Mouse (Mus musculus) inflammation-experienced regulatory T-cells, adult 6 months (primary cell): Measurements from ENCODE around the gene Serpinb6d. TPM values are rescaled to one million over a fixed set of nuclear protein-coding genes. Genes with fewer than 3 reads are reported as not detected.

Experiments
- ATAC-seq: one replicate; pipeline ENCODE4 v1.8.0; 2017
- polyA plus RNA-seq, 3 experiments: library from polyadenylated mRNA; unstranded; fragments of 100-300 nt; shearing (Covaris generic); gene quantifications; one replicate each; pipeline ENCODE4 v1.2.1; 2017

The Serpinb6d gene
- not detected for polyA plus RNA-seq

DNA sequence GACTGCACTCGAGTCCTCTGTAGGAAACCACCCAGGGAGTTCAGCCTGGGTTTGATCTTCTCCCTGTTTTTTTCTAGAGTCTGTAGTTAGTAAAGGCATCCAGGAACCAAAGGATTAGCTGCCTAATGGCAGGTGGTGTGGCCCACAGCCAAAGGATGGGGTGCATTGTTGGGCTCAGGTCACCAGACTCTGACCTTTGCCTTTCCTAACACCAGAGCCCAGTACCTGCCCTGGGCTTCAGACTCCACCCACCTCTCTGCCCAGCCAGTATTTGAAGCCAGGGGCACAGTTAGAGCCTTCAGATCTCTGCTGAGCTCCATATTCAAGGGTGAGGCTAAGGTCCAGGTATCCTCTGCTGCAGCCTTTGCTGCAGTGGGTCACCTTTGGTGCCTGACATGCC, at the start of gene Serpinb6d:
Gene Serpinb6d, plus strand, starts transcription at position 301 of the 400 bp plus-strand sequence.
- ATAC-seq, result no peak

DNA sequence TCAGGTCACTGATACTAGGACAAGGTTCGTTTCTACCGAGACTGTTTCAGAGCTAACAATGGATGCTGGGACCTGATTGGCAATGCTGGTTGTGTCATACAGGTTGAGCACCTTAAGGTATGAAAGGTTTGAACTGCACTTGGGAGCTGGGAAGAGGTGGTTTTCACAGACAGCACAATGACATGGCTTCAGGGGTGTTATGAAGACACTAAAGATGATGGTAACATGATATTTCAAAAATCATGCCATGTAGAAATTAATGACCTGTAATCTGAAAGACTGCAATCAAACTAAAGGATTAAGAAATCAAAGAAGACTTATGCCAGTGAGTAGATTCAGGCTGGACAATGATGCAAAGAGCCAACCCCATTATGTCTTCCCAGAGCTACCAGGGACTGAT, 38.3 kb upstream of the Serpinb6d start:
- ATAC-seq, result no peak

DNA sequence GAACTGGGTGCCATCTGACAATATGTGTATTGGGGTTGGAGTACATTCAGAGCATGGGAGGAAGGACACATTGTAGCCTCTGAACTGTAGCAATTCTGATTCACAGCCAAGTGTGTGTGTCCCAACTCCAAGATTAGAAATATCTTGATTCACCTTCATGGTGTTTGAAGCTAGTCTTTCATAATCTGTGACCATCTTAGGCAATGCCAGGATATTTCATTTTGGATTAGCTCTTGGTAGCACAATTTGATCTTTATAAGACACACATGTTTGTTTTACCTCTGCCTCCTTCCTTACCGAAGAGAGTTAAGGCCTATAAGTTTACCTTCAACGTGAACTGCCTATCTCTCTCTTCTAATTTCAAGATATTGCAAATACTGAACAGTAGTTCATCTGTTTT, 18.7 kb upstream of the Serpinb6d start:
- ATAC-seq, result no peak

DNA sequence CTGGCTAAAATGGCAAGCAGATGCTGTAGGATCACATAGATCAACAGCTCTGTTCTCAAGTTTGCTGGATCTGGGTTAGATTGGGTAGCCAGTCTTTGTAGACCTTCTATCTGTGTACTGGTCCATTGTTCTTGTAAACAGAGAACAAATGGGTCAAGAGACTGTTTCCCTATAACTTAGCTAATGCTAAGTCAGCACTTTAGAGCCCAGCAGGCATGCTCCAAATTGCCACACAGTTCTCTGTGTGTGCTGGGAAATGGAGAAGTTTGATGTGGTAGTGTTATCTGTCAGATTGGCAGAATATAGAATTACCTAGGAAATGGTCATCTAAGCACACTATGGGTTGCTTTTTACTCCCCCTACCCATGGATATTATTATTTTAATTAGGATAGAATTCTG, 1.3 kb downstream of the Serpinb6d start:
- no peak for ATAC-seq

DNA sequence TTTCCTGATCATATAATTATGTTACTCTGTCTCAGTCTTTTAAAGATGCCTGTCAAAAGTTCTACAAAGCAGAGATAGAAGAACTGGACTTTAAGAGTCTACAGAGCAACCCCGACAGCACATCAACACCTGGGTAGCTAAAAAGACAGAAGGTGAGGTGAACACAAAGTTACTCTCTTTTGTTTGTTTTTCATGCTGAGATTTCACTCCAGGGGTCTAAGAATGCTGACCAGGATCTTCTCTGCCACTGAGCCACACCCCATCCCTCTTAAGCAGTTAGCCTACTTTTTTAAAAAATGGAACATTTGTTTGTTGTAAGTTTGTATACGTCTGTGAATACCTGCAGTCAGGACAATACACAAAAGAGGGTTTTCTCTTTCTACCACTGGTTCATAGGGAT, 59.1 kb downstream of the Serpinb6d start:
- ATAC-seq, result no peak

Other genes starting within 250 kb of the Serpinb6d start
- gene Serpinb9g, start 176.6 kb upstream of the Serpinb6d start, polyA plus RNA-seq, result under 1 TPM in 1 of 3 experiments, not detected in 2; 0.20 TPM
- gene Serpinb6e, start 182.0 kb downstream of the Serpinb6d start, polyA plus RNA-seq, result not detected
- not detected for gene Serpinb6c, start 244.3 kb downstream of the Serpinb6d start, polyA plus RNA-seq